Mouse (Mus musculus) liver, adult 2 months (tissue): ENCODE results near the gene Arhgef28. TPM values are rescaled to one million over a fixed set of nuclear protein-coding genes. Genes with fewer than 3 reads are reported as not detected.
A peak's percentile ranks its signal among the peaks of the same experiment; 100 is the strongest.

ENCODE experiments used
- DNase-seq: peaks from one replicate; pipeline ENCODE4 v3.0.0-alpha.2; 2011; ENCODE audit warnings: low read depth, low spot score; ENCODE audit errors: extremely low read depth
- H3K27ac ChIP-seq: fragments of 200-500 bp; replicated peaks from 2 replicates; pipeline ENCODE4 v1.5.1; 2012; ENCODE audit warnings: low read depth, mild to moderate bottlenecking, control low read depth, inconsistent platforms, low read length; ENCODE audit not compliant: insufficient read depth
- H3K27me3 ChIP-seq: fragments of 200-500 bp; 2 replicates; pipeline ENCODE4 v1.6.1; 2012; ENCODE audit warnings: mild to moderate bottlenecking, moderate library complexity, low read length, inconsistent platforms; ENCODE audit not compliant: control insufficient read depth, insufficient read depth
- H3K36me3 ChIP-seq: fragments of 200-500 bp; 2 replicates; pipeline ENCODE4 v1.6.1; 2012; ENCODE audit warnings: low read length, inconsistent platforms; ENCODE audit not compliant: control insufficient read depth, insufficient read depth
- H3K4me1 ChIP-seq: fragments of 200-500 bp; 2 replicates; pipeline ENCODE4 v1.6.1; 2011; ENCODE audit warnings: low read length; ENCODE audit not compliant: control insufficient read depth, insufficient read depth
- H3K4me3 ChIP-seq: fragments of 200-500 bp; 2 replicates; pipeline ENCODE4 v1.5.1; 2011; ENCODE audit warnings: low read depth, mild to moderate bottlenecking, control low read depth, low read length, moderate library complexity; ENCODE audit not compliant: insufficient read depth
- H3K79me2 ChIP-seq: fragments of 200-500 bp; 2 replicates; pipeline ENCODE4 v1.6.1; 2012; ENCODE audit warnings: inconsistent platforms, mild to moderate bottlenecking, low read length, moderate library complexity; ENCODE audit not compliant: control insufficient read depth, insufficient read depth
- H3K9ac ChIP-seq: fragments of 200-500 bp; 2 replicates; pipeline ENCODE4 v1.6.1; 2012; ENCODE audit warnings: low read depth, mild to moderate bottlenecking, control low read depth, inconsistent platforms, low read length
- CTCF ChIP-seq: fragments of 200-500 bp; IDR thresholded peaks from 2 replicates; pipeline ENCODE4 v1.5.1; 2011; ENCODE audit warnings: low read depth, low read length, control low read depth
- POLR2A ChIP-seq: fragments of 200-500 bp; IDR thresholded peaks from 2 replicates; pipeline ENCODE4 v1.6.1; 2011; ENCODE audit warnings: low read length, control low read depth; ENCODE audit not compliant: insufficient read depth; ENCODE audit errors: extremely low read depth
- WGBS: fragments of 180-500 bp; shearing (Covaris S2); methylation state at CpG from one replicate; pipeline ENCODE4 v1.1.7; 2018; 5-methylcytosine and 5-hydroxymethylcytosine counted together
- polyA plus RNA-seq: library from polyadenylated mRNA; depleted of rRNA; stranded (reverse); fragments of >200 nt; gene quantifications from 2 replicates; pipeline ENCODE4 v1.2.3, GENCODE M21; 2012; rRNA removed
- total RNA-seq: library from RNA; depleted of rRNA; stranded (reverse); fragments of >200 nt; gene quantifications from 2 replicates; pipeline ENCODE4 v1.2.3, GENCODE M21; 2014; rRNA removed

Arhgef28 gene
- total RNA-seq: 0.07 and 0.37 TPM in 2 replicates
- 0.20 TPM in 1 of 2 replicates, not detected in the other for polyA plus RNA-seq

GRCm38 (mm10) chr13:98205771-98206545, at the start of gene Arhgef28:
Gene Arhgef28, minus strand, starts transcription at chr13:98206439.
- H3K27me3 ChIP-seq: peaks cover 14% of the 10 kb centered on the region
- H3K79me2 ChIP-seq: no peaks in the 10 kb centered on the region
- H3K4me1 ChIP-seq: no peaks in the 10 kb centered on the region
- no peak within 1 kb of the TSS for H3K27ac ChIP-seq
- H3K4me3 ChIP-seq: peak within 1 kb of the TSS; percentile 50; the same call in 1 of the 2 replicates
- H3K9ac ChIP-seq: no peak within 1 kb of the TSS
- H3K36me3 ChIP-seq: no peaks in the 10 kb centered on the region
- WGBS: 2% methylated on average over 71 of the region's 76 CpGs
- DNase-seq: no peak
- TF ChIP-seq CTCF (0 out of 2 replicates have a peak, but pooled peaks have one; percentile 24), POLR2A (no peak)

GRCm38 (mm10) chr13:98254921-98255320, 48.7 kb upstream of the Arhgef28 start:
- no peaks in the 10 kb centered on the region for H3K27me3 ChIP-seq
- H3K79me2 ChIP-seq: no peaks in the 10 kb centered on the region
- no peak for TF ChIP-seq CTCF
- TF ChIP-seq POLR2A: no peak
- no peak overlapping the region for H3K27ac ChIP-seq
- H3K9ac ChIP-seq: no peak overlapping the region
- no peaks in the 10 kb centered on the region for H3K4me1 ChIP-seq
- peaks cover 64% of the 10 kb centered on the region for H3K36me3 ChIP-seq
- WGBS: 86% methylated on average over 9 of the region's 9 CpGs
- DNase-seq: no peak
- H3K4me3 ChIP-seq: no peak overlapping the region

GRCm38 (mm10) chr13:98249594-98249993, 43.4 kb upstream of the Arhgef28 start:
- H3K36me3 ChIP-seq: peaks cover 40% of the 10 kb centered on the region
- no peak overlapping the region for H3K27ac ChIP-seq
- no peak overlapping the region for H3K9ac ChIP-seq
- H3K27me3 ChIP-seq: no peaks in the 10 kb centered on the region
- H3K4me1 ChIP-seq: no peaks in the 10 kb centered on the region
- no peak for DNase-seq
- 92% methylated on average over 10 of the region's 10 CpGs for WGBS
- H3K4me3 ChIP-seq: no peak overlapping the region
- no peak for TF ChIP-seq POLR2A
- no peak for TF ChIP-seq CTCF
- H3K79me2 ChIP-seq: no peaks in the 10 kb centered on the region

- no peaks in the 10 kb centered on the region for H3K4me1 ChIP-seq
- H3K27ac ChIP-seq: no peak overlapping the region
- peaks cover 10% of the 10 kb centered on the region; the same call in 1 of the 2 replicates for H3K36me3 ChIP-seq
- no peak overlapping the region for H3K9ac ChIP-seq
- no peaks in the 10 kb centered on the region for H3K79me2 ChIP-seq
- no peak for DNase-seq
- TF ChIP-seq CTCF (no peak), POLR2A (no peak)
- H3K27me3 ChIP-seq: no peaks in the 10 kb centered on the region
- 75% methylated on average over 7 of the region's 7 CpGs for WGBS
- H3K4me3 ChIP-seq: no peak overlapping the region
These were observed 39.1 kb upstream of the Arhgef28 start for GRCm38 (mm10) chr13:98245386-98245785.

- Histone ChIP-seq H3K4me1 (no peaks in the 10 kb centered on the region), H3K36me3 (peaks cover 3% of the 10 kb centered on the region; the same call in 1 of the 2 replicates), H3K79me2 (no peaks in the 10 kb centered on the region), H3K4me3 (no peak overlapping the region), H3K27me3 (no peaks in the 10 kb centered on the region), H3K9ac (no peak overlapping the region), H3K27ac (no peak overlapping the region)
- TF ChIP-seq POLR2A (no peak), CTCF (no peak)
- 64% methylated on average over 5 of the region's 5 CpGs for WGBS
- peak; percentile 5 for DNase-seq
These were observed 38.5 kb upstream of the Arhgef28 start for GRCm38 (mm10) chr13:98244571-98245350.
